In genomic region chr2:30904991-30905390, GRCm38 (mm10) we compare ENCODE assay signal across 29 mouse cellular contexts. TPM values are rescaled to one million over a fixed set of nuclear protein-coding genes. Genes with fewer than 3 reads are reported as not detected.
DNase-seq lines count a peak whose midpoint lies in the region; TF ChIP-seq lines count a peak whose summit lies in the region.
"Had no signal": no experiment of that assay in that cellular context is flagged by ENCODE, and none has a peak within 500 bp of the region (broad histone marks: within the 10 kb centered on the region; RNA-seq: fewer than 3 reads in every experiment).

No protein-coding gene starts in this region.

- peak; percentile 47 for DNase-seq in adrenal gland, postnatal 10 days
- DNase-seq in adrenal gland, adult 18-20 months (ENCODE audit: low spot score in 2 of 2), result no peak
- DNase-seq in cerebellum, postnatal 25 days, result peak; percentile 33 to 60
- DNase-seq in cerebellum, postnatal 4 days (ENCODE audit: low spot score in 2 of 2), result no peak
- DNase-seq in kidney, postnatal 25 days, result peak; percentile 29 to 60
- no peak for DNase-seq in kidney, adult 18-20 months
- DNase-seq in adrenal gland, postnatal 25 days, result peak; percentile 48
- no peak for DNase-seq in layer of hippocampus, adult 2 months (ENCODE audit: low spot score in 2 of 2)
- DNase-seq: embryo, embryonic 11 days; gastrocnemius, postnatal 25 days; heart, adult 11 months; heart, postnatal 10 days; kidney, adult 8-10 months; liver, postnatal 0 days; lung, postnatal 36 days; right cerebral cortex, postnatal 4 days; thymus, adult 18-20 months; thymus, postnatal 25 days had no signal

- no peak overlapping the region for H3K27ac ChIP-seq in layer of hippocampus, adult 2 months
- H3K27ac ChIP-seq: embryonic facial prominence, embryonic 12.5 days; hindbrain, postnatal 0 days; intestine, embryonic 15.5 days; kidney, postnatal 0 days; left cerebral cortex, adult 2 months; liver, embryonic 12.5 days; midbrain, embryonic 12.5 days; neural tube, embryonic 13.5 days; stomach, postnatal 0 days had no signal

- no peak overlapping the region for H3K4me3 ChIP-seq in layer of hippocampus, adult 2 months
- H3K4me3 ChIP-seq: embryonic facial prominence, embryonic 12.5 days; heart, embryonic 12.5 days; intestine, embryonic 15.5 days; left cerebral cortex, adult 2 months; liver, embryonic 12.5 days; midbrain, embryonic 12.5 days; neural tube, embryonic 13.5 days had no signal

- TF ChIP-seq CTCF in layer of hippocampus, adult 2 months (conservative IDR thresholded peaks at IDR 0.05), result no peak

RNA-seq across cellular contexts. Expression of gene Ptges, which starts 24.7 kb away (rescaled TPM):
- total RNA-seq in adrenal gland, postnatal 10 days (2021), result 10 to 100 TPM in 1 of 2 experiments, 1 to 10 TPM in 1; 9.1 to 12.0 TPM
- total RNA-seq in adrenal gland, adult 18-20 months (2021), result 10 to 100 TPM; 23.9 to 63.5 TPM
- 15.8 and 16.7 TPM in 2 replicates for total RNA-seq in adrenal gland, postnatal 25 days (2021)
- 1 to 10 TPM; 4.2 to 4.5 TPM for total RNA-seq in layer of hippocampus, adult 2 months (2021)
- total RNA-seq: MEL had no signal

RNA-seq across cellular contexts. Expression of gene Tor1b, which starts 47.8 kb away (rescaled TPM):
- 10 to 100 TPM; 38.8 to 44.0 TPM for total RNA-seq in adrenal gland, postnatal 10 days (2021)
- total RNA-seq in adrenal gland, adult 18-20 months (2021), result 10 to 100 TPM; 44.9 to 56.5 TPM
- total RNA-seq in adrenal gland, postnatal 25 days (2021), result 53.5 and 59.8 TPM in 2 replicates
- 10 to 100 TPM; 36.7 to 40.0 TPM for total RNA-seq in layer of hippocampus, adult 2 months (2021)

Comparison
In these comparisons a context has a peak if more than half of its experiments do, and no peak if none do; other contexts are left out.
1. DNase-seq: peak in adrenal gland, postnatal 10 days (single experiment), cerebellum, postnatal 25 days (2 of 2), kidney, postnatal 25 days (2 of 2) and adrenal gland, postnatal 25 days (single experiment); none in adrenal gland, adult 18-20 months (0 of 2), cerebellum, postnatal 4 days (0 of 2), kidney, adult 18-20 months (single experiment) and layer of hippocampus, adult 2 months (0 of 2).